Mouse (Mus musculus) intestine, embryonic 15.5 days (tissue): ENCODE results near the gene Hspa4l. TPM values are rescaled to one million over a fixed set of nuclear protein-coding genes. Genes with fewer than 3 reads are reported as not detected.

Experiments used
- ATAC-seq: fragments of 200-750 bp; cut with Nextera tagmentation; 2 replicates; pipeline ENCODE4 v1.8.0; 2017; ENCODE audit warnings: moderate TSS enrichment, moderate library complexity
- H3K27ac ChIP-seq: fragments of 300-500 bp; sonication (generic); 2 replicates; pipeline ENCODE4 v1.5.1; 2015; ENCODE audit warnings: mild to moderate bottlenecking, inconsistent platforms
- H3K27me3 ChIP-seq: fragments of 300-500 bp; sonication (generic); replicated peaks from 2 replicates; pipeline ENCODE4 v1.6.1; 2015; ENCODE audit warnings: inconsistent platforms
- H3K36me3 ChIP-seq: fragments of 300-500 bp; sonication (generic); 2 replicates; pipeline ENCODE4 v1.6.1; 2015; ENCODE audit warnings: inconsistent platforms
- H3K4me1 ChIP-seq: fragments of 300-500 bp; sonication (generic); replicated peaks from 2 replicates; pipeline ENCODE4 v1.6.1; 2015; ENCODE audit warnings: inconsistent platforms
- H3K4me2 ChIP-seq: fragments of 300-500 bp; sonication (generic); replicated peaks from 2 replicates; pipeline ENCODE4 v1.6.1; 2015; ENCODE audit warnings: mild to moderate bottlenecking, inconsistent platforms
- H3K4me3 ChIP-seq: fragments of 300-500 bp; sonication (generic); replicated peaks from 2 replicates; pipeline ENCODE4 v1.5.1; 2015; ENCODE audit warnings: inconsistent platforms
- H3K9ac ChIP-seq: fragments of 300-500 bp; sonication (generic); 2 replicates; pipeline ENCODE4 v1.6.1; 2015; ENCODE audit warnings: inconsistent platforms
- H3K9me3 ChIP-seq: fragments of 300-500 bp; sonication (generic); 2 replicates; pipeline ENCODE4 v1.6.1; 2016; ENCODE audit warnings: inconsistent platforms
- WGBS: fragments of 180-500 bp; shearing (Covaris S2); methylation state at CpG from one replicate; pipeline ENCODE4 v1.1.7; 2015; 5-methylcytosine and 5-hydroxymethylcytosine counted together
- polyA plus RNA-seq: library from polyadenylated mRNA; unstranded; fragments of >200 nt; fragmentation: Nextera tagmentation; extraction: Ambion mirVana; gene quantifications from 2 replicates; pipeline ENCODE4 v1.2.1, GENCODE M21; 2015

Hspa4l gene
- 13.9 and 14.4 TPM in 2 replicates for polyA plus RNA-seq

DNA sequence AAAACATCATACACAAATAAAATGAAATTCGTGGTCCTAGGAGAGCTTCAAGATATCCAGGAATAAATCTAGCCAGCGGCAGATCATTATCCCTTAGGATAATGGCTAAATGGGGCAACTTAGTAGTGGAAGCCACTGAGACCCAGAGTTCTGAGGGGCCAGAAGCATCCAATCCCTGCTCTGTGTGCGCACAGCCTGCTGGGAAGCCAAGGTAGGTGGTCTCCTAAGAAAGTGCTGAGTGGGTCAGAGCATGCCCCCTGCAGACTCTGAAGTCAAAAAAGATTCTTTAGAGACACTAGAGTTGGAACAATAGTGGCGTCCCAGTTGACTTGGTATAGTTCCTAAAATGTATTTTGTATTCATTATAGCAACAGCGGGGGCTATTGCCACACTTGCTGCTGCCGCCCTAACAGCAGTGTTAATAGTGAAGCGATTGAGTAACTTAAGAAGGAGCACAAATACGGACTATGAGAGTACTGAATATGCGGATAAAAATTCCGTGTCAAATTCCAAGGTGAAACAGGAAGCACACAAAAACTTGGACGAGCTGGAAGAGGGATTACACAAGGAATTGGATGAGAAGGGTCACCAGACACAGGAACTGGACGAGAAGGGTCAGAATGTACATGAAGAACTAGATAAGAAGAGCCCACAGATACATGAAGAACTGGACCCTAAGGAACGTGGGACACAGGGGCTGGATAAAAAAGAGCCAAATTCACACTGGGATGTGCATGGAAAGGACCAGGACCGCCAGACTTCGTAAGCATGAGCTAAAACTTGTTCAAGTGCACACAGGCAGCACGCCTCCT lies at the start of gene Hspa4l:
TSS of gene Hspa4l (plus strand) at position 472 of the 812 bp plus-strand sequence.
- H3K27ac ChIP-seq: peak within 1 kb of the TSS; percentile 67

DNA sequence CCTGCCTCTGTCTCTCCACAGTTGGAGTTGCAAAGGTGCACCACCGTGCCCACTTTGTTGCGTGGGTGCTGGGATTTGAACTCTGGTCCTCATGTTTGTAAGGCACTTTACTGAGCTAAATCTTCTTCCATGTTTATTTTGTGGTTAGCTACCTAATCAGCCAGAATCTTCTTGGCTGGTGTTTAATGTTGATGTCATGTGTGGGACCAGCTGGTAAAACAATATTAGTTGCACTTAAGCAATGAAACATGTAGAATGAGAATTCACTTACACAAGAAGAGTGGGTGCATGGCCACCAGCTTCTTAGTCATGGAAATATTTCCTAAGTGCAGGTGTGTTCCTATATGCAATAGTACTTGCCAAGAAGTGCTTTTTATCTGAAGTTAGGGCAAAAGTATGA lies 49.1 kb upstream of the Hspa4l start:
- no peaks in the 10 kb centered on the region for H3K36me3 ChIP-seq
- H3K4me3 ChIP-seq: no peak overlapping the region
- no peak overlapping the region for H3K27ac ChIP-seq
- H3K4me2 ChIP-seq: no peak overlapping the region
- 92% methylated on average over 2 of the region's 2 CpGs for WGBS
- no peaks in the 10 kb centered on the region for H3K9me3 ChIP-seq
- H3K27me3 ChIP-seq: no peaks in the 10 kb centered on the region
- H3K9ac ChIP-seq: no peak overlapping the region
- no peak for ATAC-seq
- 0 out of 2 replicates have a peak, but pooled peaks cover 3% of the 10 kb centered on the region for H3K4me1 ChIP-seq

More for the DNA sequence above, at the start of gene Hspa4l:
- peak within 1 kb of the TSS; percentile 72 for H3K4me3 ChIP-seq
- H3K27me3 ChIP-seq: no peaks in the 10 kb centered on the region
- no peaks in the 10 kb centered on the region for H3K9me3 ChIP-seq
- H3K36me3 ChIP-seq: no peaks in the 10 kb centered on the region
- 32% methylated on average over 16 of the region's 16 CpGs for WGBS
- peak within 1 kb of the TSS; percentile 97 for H3K4me2 ChIP-seq
- H3K9ac ChIP-seq: peak within 1 kb of the TSS; percentile 66
- ATAC-seq: no peak
- H3K4me1 ChIP-seq: 0 out of 2 replicates have a peak, but pooled peaks cover 3% of the 10 kb centered on the region

DNA sequence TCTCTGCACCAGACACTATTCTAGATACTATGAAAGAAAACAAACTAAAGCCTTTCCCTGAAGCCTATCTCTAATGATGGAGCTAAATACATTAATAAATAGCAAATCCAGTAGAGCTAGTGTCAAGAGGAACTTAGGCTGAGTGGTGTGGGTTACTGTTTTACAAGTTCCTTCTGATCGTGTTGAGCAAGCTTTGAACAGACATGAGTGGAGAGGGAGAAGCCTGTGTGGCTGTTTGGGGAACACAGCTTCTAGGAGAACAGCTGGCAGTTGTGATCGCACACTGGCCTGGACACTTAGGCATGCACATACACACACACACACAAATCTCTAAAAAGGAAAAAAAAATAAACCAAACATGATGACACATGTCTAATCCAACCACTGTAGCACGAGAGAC lies 45.5 kb upstream of the Hspa4l start:
- no peak overlapping the region for H3K9ac ChIP-seq
- no peak for ATAC-seq
- no peak overlapping the region for H3K4me3 ChIP-seq
- WGBS: 73% methylated on average over 3 of the region's 3 CpGs
- no peak overlapping the region for H3K4me2 ChIP-seq
- no peaks in the 10 kb centered on the region for H3K27me3 ChIP-seq
- no peak overlapping the region for H3K27ac ChIP-seq
- no peaks in the 10 kb centered on the region for H3K36me3 ChIP-seq
- no peaks in the 10 kb centered on the region for H3K9me3 ChIP-seq
- 0 out of 2 replicates have a peak, but pooled peaks cover 3% of the 10 kb centered on the region for H3K4me1 ChIP-seq

DNA sequence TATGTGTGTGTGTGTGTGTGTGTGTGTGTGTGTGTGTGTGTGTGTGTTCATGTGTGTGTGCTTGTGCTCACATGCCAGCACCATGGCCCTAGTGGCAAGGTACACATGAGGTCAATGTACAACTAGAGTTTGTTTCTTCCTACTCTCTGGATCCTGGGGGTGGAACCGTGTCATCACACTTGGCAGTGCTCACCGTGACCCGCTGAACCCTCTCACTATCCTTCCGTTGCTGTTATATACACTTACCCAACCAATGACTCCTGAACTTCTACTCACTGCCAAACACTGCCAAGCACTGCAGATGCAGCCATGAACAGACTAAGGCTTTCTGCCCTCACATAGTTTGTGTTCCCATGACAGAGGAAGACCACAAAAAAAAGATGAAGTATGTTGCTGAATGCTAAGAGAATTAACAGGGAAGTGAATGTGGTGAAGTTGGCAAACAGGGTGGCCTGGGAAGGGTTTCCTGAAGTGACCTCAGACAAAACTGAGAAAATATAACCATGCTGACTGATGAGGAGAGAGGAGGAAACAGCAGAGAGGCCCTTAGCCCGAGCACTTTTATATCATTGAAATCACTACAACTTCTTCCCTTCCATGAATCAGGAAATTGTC lies 39.4 kb upstream of the Hspa4l start:
- Histone ChIP-seq H3K4me1 (no peaks in the 10 kb centered on the region), H3K9me3 (no peaks in the 10 kb centered on the region), H3K27me3 (no peaks in the 10 kb centered on the region), H3K9ac (no peak overlapping the region), H3K4me2 (no peak overlapping the region), H3K36me3 (no peaks in the 10 kb centered on the region), H3K27ac (no peak overlapping the region), H3K4me3 (no peak overlapping the region)
- 72% methylated on average over 5 of the region's 5 CpGs for WGBS
- ATAC-seq: no peak

DNA sequence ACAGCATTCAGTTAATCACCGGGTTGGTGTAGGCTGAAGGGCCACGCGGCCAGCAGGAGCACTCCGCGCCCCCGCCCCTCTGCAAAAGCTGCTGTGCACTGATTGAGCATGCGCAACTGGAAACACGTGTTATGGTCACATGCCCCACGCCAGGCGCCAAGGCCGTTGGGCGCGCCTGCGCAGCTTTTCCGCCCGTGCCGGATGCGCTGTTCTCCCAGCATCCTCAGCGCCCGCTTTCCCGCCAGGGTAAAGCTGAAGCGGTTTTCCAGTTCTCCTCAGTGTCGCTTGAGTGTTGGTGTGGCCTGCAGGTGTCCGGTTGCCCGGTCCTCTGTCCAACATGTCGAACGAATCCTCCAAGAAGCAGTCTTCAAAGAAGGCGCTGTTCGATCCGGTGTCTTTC lies 35.6 kb upstream of the Hspa4l start, which contains the start of gene Slc25a31:
TSS of gene Slc25a31 (plus strand) at position 201 of the 400 bp plus-strand sequence.
- 91% methylated on average over 30 of the region's 30 CpGs for WGBS
- H3K27me3 ChIP-seq: no peaks in the 10 kb centered on the region

DNA sequence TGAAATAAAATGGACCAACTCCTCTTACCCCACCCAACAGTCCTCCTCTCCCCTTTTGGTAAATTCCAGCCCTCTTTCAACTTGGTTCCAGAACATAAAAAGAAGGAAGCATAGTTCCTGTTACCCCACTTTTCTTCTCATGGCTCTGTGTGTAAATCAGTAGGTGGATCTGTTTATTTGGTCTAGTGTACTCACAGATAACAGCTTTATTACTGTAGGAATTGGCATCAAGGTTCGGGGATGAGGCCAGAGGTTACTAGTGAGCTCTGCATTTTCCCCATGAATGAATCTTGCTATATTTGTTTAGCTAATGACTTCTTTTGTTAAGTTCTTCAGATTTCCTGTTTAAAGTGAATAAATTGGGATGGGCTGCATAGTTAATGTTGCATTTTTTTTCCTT lies 28.2 kb upstream of the Hspa4l start:
- Histone ChIP-seq H3K4me2 (no peak overlapping the region), H3K27ac (no peak overlapping the region), H3K9ac (no peak overlapping the region), H3K9me3 (no peaks in the 10 kb centered on the region), H3K36me3 (no peaks in the 10 kb centered on the region), H3K4me3 (no peak overlapping the region), H3K27me3 (no peaks in the 10 kb centered on the region), H3K4me1 (no peaks in the 10 kb centered on the region)
- WGBS: 25% methylated on average over 1 of the region's 1 CpGs
- peak; percentile 65 for ATAC-seq

More for the DNA sequence above, 35.6 kb upstream of the Hspa4l start, which contains the start of gene Slc25a31:
- Histone ChIP-seq H3K4me1 (no peaks in the 10 kb centered on the region), H3K4me3 (no peak within 1 kb of the TSS), H3K36me3 (no peaks in the 10 kb centered on the region), H3K9ac (no peak within 1 kb of the TSS), H3K27ac (no peak within 1 kb of the TSS), H3K4me2 (no peak within 1 kb of the TSS), H3K9me3 (no peaks in the 10 kb centered on the region)
- no peak for ATAC-seq

DNA sequence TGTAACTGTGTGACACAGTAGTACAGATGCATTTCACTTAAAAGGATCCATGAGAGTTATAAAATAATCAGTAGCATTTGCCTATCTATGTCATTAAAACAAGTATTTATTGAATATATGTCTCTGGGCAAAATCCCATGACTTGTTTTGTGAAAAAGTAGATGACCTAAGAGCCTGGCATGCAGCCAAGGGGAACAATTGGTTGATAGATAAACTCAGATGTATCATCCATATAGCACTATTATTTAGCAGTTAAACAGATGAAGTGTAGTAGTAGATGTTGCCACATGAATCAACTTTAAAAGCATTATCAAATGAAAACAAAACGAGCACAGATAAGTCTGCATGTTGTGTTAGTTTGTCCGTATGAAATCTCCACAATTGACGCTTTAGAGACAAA lies 25.3 kb upstream of the Hspa4l start:
- 68% methylated on average over 3 of the region's 3 CpGs for WGBS
- H3K9ac ChIP-seq: no peak overlapping the region
- H3K27me3 ChIP-seq: no peaks in the 10 kb centered on the region
- no peak for ATAC-seq
- no peak overlapping the region for H3K4me3 ChIP-seq
- no peak overlapping the region for H3K27ac ChIP-seq
- no peaks in the 10 kb centered on the region for H3K4me1 ChIP-seq
- no peak overlapping the region for H3K4me2 ChIP-seq
- H3K9me3 ChIP-seq: no peaks in the 10 kb centered on the region
- no peaks in the 10 kb centered on the region for H3K36me3 ChIP-seq

DNA sequence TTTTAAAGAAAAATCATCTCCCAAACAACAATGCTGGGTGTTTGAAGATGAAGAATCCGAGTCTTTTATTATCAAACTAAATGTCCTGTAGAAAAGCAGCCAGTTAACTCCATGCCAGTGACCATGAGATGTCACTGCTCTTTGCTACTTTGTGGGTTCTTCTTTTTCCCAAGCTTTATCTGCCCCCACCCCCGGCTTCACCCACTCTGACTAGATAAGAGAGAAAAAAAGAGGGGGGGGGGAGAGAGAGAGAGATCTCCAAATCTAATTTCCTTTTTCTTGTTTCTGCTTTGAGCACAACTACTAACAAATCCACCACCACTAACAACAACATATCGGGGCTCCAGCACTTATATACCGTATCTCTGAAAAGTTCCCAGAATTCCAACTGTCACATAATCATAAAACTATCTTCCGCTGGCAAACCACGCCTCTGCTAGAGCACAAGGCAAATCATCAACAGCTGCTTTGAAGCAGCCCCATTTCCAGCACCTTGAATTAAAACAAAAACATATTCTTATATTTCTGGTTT lies 5.8 kb upstream of the Hspa4l start:
- no peak overlapping the region for H3K9ac ChIP-seq
- H3K36me3 ChIP-seq: no peaks in the 10 kb centered on the region
- H3K27ac ChIP-seq: no peak overlapping the region
- no peaks in the 10 kb centered on the region for H3K9me3 ChIP-seq
- no peak for ATAC-seq
- WGBS: 64% methylated on average over 6 of the region's 6 CpGs
- no peak overlapping the region for H3K4me2 ChIP-seq
- no peak overlapping the region for H3K4me3 ChIP-seq
- no peaks in the 10 kb centered on the region for H3K4me1 ChIP-seq
- no peaks in the 10 kb centered on the region for H3K27me3 ChIP-seq

DNA sequence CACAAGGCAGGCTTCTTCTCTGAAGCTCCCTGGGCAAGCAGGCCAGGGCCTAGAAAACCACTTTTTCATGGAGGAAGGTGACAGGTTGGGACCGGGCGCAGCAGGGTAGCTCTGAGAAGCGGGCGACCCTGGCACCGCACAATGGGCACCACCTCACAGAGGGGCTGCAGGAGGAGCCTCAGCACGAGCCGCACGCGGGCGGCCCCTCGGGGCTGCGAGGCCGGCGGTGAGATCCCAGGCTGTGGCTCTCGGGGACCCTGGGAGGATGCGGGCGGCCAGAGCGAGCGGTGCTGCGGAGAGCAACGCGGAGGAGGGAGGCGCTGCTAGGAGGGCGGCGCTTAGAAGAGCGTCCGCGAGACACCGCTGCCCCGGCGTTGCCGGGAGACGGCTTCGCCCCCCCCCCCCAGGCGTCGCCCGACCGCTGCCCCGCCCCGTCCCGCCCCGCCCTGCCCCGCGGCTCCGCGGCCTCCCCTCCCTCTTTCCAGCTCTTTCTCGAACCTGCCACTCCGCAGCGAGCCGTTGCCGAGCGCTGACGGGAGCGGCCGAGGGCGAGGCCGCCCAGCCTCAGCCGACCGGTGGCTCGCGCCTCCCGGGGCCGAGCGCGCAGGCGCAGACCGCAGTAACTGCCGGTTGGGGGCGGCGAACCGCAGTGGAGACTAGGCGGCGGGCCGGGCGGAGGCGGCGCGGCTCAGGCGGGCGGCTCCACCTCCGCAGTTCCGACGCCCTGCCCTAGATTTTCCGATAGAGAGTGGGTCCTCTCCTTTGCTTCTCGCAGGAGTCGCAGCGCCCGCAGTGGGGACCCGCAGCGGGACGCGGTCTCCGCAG lies 753 bp downstream of the Hspa4l start:
- Histone ChIP-seq H3K4me1 (0 out of 2 replicates have a peak, but pooled peaks cover 3% of the 10 kb centered on the region), H3K4me2 (peak overlapping the region; percentile 97), H3K9me3 (no peaks in the 10 kb centered on the region), H3K27me3 (no peaks in the 10 kb centered on the region), H3K27ac (peak overlapping the region; percentile 67), H3K4me3 (peak overlapping the region; percentile 72), H3K9ac (peak overlapping the region; percentile 66), H3K36me3 (no peaks in the 10 kb centered on the region)
- WGBS: under 1% methylated on average over 84 of the region's 93 CpGs
- peak; percentile 98 for ATAC-seq

DNA sequence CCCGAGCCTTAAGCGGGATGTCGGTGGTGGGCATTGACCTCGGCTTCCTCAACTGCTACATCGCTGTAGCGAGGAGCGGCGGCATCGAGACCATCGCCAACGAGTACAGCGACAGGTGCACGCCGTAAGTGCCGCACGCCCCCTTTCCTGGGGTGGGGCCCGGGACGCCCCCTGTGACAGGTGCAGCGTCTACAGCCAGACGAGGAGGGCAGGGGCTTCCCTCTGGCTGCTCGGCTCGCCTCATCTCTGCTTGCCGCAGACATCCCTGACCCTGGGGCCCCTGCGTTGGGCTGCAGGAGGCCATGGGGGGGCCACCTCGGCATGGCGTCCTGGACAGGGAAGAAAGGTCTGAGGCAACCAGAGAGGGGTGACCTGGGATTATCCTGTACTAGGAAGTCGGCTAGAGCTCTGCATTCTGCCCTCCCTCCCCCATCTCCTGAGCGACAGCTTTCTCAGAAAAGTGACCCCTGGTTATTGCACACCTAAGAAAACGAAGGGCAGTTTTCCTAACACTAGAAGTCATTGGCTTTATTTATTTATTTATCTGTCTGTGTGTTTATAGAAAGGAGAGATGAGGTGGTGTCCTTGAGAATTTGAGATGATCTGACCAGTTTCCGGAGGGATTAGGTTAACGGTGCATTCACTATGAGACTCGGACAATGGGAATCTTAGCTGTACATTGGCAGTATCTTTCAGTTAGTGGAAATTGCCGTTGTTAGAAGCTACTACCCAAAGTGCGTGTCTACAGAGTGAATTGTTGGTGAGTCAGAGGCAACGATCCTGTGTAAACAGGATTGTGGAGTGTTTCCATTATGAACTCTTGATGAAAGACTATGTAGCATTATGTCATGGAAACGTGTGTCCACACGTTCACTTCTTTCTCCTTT lies 1.6 kb downstream of the Hspa4l start:
- peak overlapping the region; percentile 56; the same call in 1 of the 2 replicates for H3K27ac ChIP-seq
- no peaks in the 10 kb centered on the region for H3K27me3 ChIP-seq
- no peak; the same call in 1 of the 2 replicates for ATAC-seq
- H3K36me3 ChIP-seq: no peaks in the 10 kb centered on the region
- 3% methylated on average over 37 of the region's 37 CpGs for WGBS
- no peaks in the 10 kb centered on the region for H3K9me3 ChIP-seq
- 0 out of 2 replicates have a peak, but pooled peaks cover 3% of the 10 kb centered on the region for H3K4me1 ChIP-seq
- peak overlapping the region; percentile 97 for H3K4me2 ChIP-seq
- peak overlapping the region; percentile 72 for H3K4me3 ChIP-seq
- H3K9ac ChIP-seq: peak overlapping the region; percentile 66

DNA sequence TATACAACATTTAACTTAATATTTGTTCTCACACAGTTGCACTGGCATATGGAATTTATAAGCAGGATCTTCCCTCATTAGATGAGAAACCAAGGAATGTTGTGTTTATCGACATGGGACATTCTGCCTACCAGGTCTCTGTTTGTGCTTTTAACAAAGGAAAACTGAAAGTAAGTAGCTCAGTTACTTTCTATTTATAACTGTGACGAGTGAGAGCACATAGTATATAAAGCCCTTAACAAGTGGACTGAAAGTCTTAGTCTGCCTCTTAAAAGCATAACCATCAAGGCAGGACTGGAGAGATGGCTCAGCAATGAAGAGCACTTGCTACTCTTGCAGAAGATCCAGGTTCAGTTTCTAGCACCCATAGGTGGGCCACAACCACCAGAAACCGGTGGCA lies 16.5 kb downstream of the Hspa4l start:
- no peak overlapping the region for H3K4me3 ChIP-seq
- H3K9me3 ChIP-seq: no peaks in the 10 kb centered on the region
- H3K4me2 ChIP-seq: no peak overlapping the region
- no peak for ATAC-seq
- H3K27ac ChIP-seq: no peak overlapping the region
- H3K36me3 ChIP-seq: no peaks in the 10 kb centered on the region
- no peaks in the 10 kb centered on the region; the same call in 1 of the 2 replicates for H3K4me1 ChIP-seq
- WGBS: 80% methylated on average over 3 of the region's 3 CpGs
- no peaks in the 10 kb centered on the region for H3K27me3 ChIP-seq
- no peak overlapping the region for H3K9ac ChIP-seq
